Mouse (Mus musculus) small intestine, adult 2 months (tissue): Measurements from ENCODE around the gene Fam126a.
A peak's percentile ranks its signal among the peaks of the same experiment; 100 is the strongest.

ENCODE experiments used
- CTCF ChIP-seq: fragments of 200-500 bp; IDR thresholded peaks from 2 replicates; pipeline ENCODE4 v1.5.1; 2012; ENCODE audit warnings: low read depth, mild to moderate bottlenecking, control low read depth, inconsistent platforms, low read length, moderate library complexity, mixed read lengths; ENCODE audit not compliant: insufficient replicate concordance, insufficient read length; ENCODE audit errors: extremely low read depth
- POLR2A ChIP-seq: fragments of 200-500 bp; IDR thresholded peaks from 2 replicates; pipeline ENCODE4 v1.6.1; 2012; ENCODE audit warnings: low read depth, mild to moderate bottlenecking, control low read depth, inconsistent platforms, low read length, moderate library complexity

DNA sequence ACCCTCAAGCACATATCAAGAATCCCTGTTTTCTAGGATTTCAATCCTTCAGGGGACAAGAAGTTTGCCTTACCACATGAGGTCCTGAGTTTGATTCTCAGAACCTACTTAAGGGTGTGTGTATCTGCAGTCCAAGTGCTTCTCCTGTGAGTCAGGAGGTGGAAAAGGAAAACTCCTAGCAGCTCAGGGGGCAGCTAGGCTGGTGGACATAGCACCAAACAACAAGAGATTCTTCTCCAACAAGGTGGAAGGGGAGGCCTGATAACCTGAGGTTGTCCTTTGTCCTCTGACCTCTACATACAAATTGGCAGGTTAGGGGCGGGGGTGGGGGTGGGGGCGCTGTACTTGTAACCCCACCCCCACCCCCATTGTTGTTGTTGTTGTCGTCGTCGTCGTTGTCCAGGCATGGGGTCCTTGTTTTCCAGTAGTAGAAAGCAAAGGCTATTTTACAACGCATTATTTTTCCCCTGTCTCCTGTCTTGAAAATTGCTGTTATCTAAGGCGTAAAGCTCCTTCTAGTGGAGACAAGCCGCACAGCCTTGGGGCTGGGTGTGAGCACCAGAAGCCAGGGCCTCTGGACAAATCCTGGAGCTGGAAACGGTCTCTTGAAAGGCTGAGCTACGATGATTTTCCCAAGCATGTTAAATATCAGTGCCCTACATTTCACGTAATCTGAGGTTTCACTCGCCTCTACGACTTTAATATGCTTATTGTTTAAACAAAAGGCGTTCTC is 46.7 kb upstream of the Fam126a start:
- TF ChIP-seq POLR2A, result no peak
- TF ChIP-seq CTCF, result peak; percentile 67; the same call in 1 of the 2 replicates
